Mouse (Mus musculus) brain, embryonic 14.5 days (tissue): ENCODE results near the gene Cpeb1.

ENCODE experiments used
- CTCF ChIP-seq: fragments of 200-500 bp; IDR thresholded peaks from 2 replicates; pipeline ENCODE4 v1.5.1; 2012; ENCODE audit warnings: inconsistent platforms, mild to moderate bottlenecking, moderate library complexity, borderline replicate concordance; ENCODE audit not compliant: insufficient read depth, insufficient read length; ENCODE audit errors: extremely low read depth
- POLR2A ChIP-seq: fragments of 200-500 bp; IDR thresholded peaks from 2 replicates; pipeline ENCODE4 v1.6.1; 2012; ENCODE audit warnings: mild to moderate bottlenecking, inconsistent platforms, borderline replicate concordance; ENCODE audit not compliant: poor library complexity, insufficient read depth, insufficient read length, severe bottlenecking; ENCODE audit errors: extremely low read depth

- TF ChIP-seq CTCF = no peak
- no peak for TF ChIP-seq POLR2A
Observed at GRCm38 (mm10) chr7:81479531-81480090, 24.3 kb upstream of the Cpeb1 start.
